Mouse (Mus musculus): ENCODE measurements at regions not wholly inside any gene's neighbourhood (a gene's known extent, or its start where the extent isn't known, plus 50 kb on each side); places are given as distances from the start of the nearest gene placed in this dataset.
A peak's percentile ranks its signal among the peaks of the same experiment; 100 is the strongest.

- no peak overlapping the region for H3K9ac ChIP-seq (ENCODE audit: low read depth, low read length)
- 45% methylated on average over 3 of the region's 3 CpGs for WGBS
- H3K4me2 ChIP-seq (replicated peaks; ENCODE audit: low read depth), result no peak overlapping the region
- no peak overlapping the region for H3K4me3 ChIP-seq (ENCODE audit: low read depth, low read length)
- no peak overlapping the region for H3K27ac ChIP-seq (ENCODE audit: low read depth, low read length)
- H3K9me3 ChIP-seq (ENCODE audit: control insufficient read depth), result no peaks in the 10 kb centered on the region
- TF ChIP-seq CTCF (IDR thresholded peaks at IDR 0.05; ENCODE audit: low read depth), result no peak
- no peak for ATAC-seq
- H3K4me1 ChIP-seq (replicated peaks; ENCODE audit: control insufficient read depth, insufficient read depth, low read length), result no peaks in the 10 kb centered on the region
- no peaks in the 10 kb centered on the region for H3K27me3 ChIP-seq (replicated peaks; ENCODE audit: control insufficient read depth, insufficient read depth, low read length)
- no peaks in the 10 kb centered on the region for H3K36me3 ChIP-seq (ENCODE audit: control insufficient read depth, insufficient read depth)
Observed at GRCm38 (mm10) chr1:30517348-30517747, 356.4 kb downstream of the Phf3 start.

- ATAC-seq, result no peak
- Histone ChIP-seq H3K4me2 (replicated peaks; ENCODE audit: low read depth) (no peak overlapping the region), H3K9me3 (ENCODE audit: control insufficient read depth) (no peaks in the 10 kb centered on the region), H3K27ac (ENCODE audit: low read depth, low read length) (no peak overlapping the region), H3K36me3 (ENCODE audit: control insufficient read depth, insufficient read depth) (no peaks in the 10 kb centered on the region), H3K9ac (ENCODE audit: low read depth, low read length) (no peak overlapping the region), H3K27me3 (replicated peaks; ENCODE audit: control insufficient read depth, insufficient read depth, low read length) (no peaks in the 10 kb centered on the region), H3K4me1 (replicated peaks; ENCODE audit: control insufficient read depth, insufficient read depth, low read length) (no peaks in the 10 kb centered on the region), H3K4me3 (ENCODE audit: low read depth, low read length) (no peak overlapping the region)
- TF ChIP-seq CTCF (IDR thresholded peaks at IDR 0.05; ENCODE audit: low read depth), result no peak
- 90% methylated on average over 6 of the region's 6 CpGs for WGBS
Observed at GRCm38 (mm10) chr1:30515846-30516245, 357.9 kb downstream of the Phf3 start.

- Histone ChIP-seq H3K4me2 (replicated peaks; ENCODE audit: low read depth) (no peak overlapping the region), H3K9ac (ENCODE audit: low read depth, low read length) (no peak overlapping the region), H3K27me3 (replicated peaks; ENCODE audit: control insufficient read depth, insufficient read depth, low read length) (no peaks in the 10 kb centered on the region), H3K4me3 (ENCODE audit: low read depth, low read length) (no peak overlapping the region), H3K4me1 (replicated peaks; ENCODE audit: control insufficient read depth, insufficient read depth, low read length) (no peaks in the 10 kb centered on the region), H3K27ac (ENCODE audit: low read depth, low read length) (no peak overlapping the region), H3K36me3 (ENCODE audit: control insufficient read depth, insufficient read depth) (no peaks in the 10 kb centered on the region), H3K9me3 (ENCODE audit: control insufficient read depth) (no peaks in the 10 kb centered on the region)
- no peak for ATAC-seq
- TF ChIP-seq CTCF (IDR thresholded peaks at IDR 0.05; ENCODE audit: low read depth), result peak; percentile 64
- WGBS, result 14% methylated on average over 1 of the region's 1 CpGs
Observed at GRCm38 (mm10) chr1:30503224-30503623, 370.5 kb downstream of the Phf3 start.

GRCm38 (mm10) chr1:30460295-30460958 is 413.3 kb downstream of the Phf3 start:
- no peaks in the 10 kb centered on the region for H3K9me3 ChIP-seq (ENCODE audit: control insufficient read depth)
- no peak for TF ChIP-seq CTCF (IDR thresholded peaks at IDR 0.05; ENCODE audit: low read depth)
- ATAC-seq, result no peak
- H3K4me1 ChIP-seq (replicated peaks; ENCODE audit: control insufficient read depth, insufficient read depth, low read length), result no peaks in the 10 kb centered on the region
- H3K4me3 ChIP-seq (ENCODE audit: low read depth, low read length), result no peak overlapping the region
- H3K9ac ChIP-seq (ENCODE audit: low read depth, low read length), result no peak overlapping the region
- H3K27ac ChIP-seq (ENCODE audit: low read depth, low read length), result no peak overlapping the region
- H3K36me3 ChIP-seq (ENCODE audit: control insufficient read depth, insufficient read depth), result no peaks in the 10 kb centered on the region
- H3K4me2 ChIP-seq (replicated peaks; ENCODE audit: low read depth), result no peak overlapping the region
- H3K27me3 ChIP-seq (replicated peaks; ENCODE audit: control insufficient read depth, insufficient read depth, low read length), result no peaks in the 10 kb centered on the region
- 86% methylated on average over 4 of the region's 4 CpGs for WGBS

GRCm38 (mm10) chr1:30437964-30438363 is 435.8 kb downstream of the Phf3 start:
- Histone ChIP-seq H3K4me2 (replicated peaks; ENCODE audit: low read depth) (no peak overlapping the region), H3K27ac (ENCODE audit: low read depth, low read length) (no peak overlapping the region), H3K9me3 (ENCODE audit: control insufficient read depth) (no peaks in the 10 kb centered on the region), H3K9ac (ENCODE audit: low read depth, low read length) (no peak overlapping the region), H3K4me1 (replicated peaks; ENCODE audit: control insufficient read depth, insufficient read depth, low read length) (no peaks in the 10 kb centered on the region), H3K27me3 (replicated peaks; ENCODE audit: control insufficient read depth, insufficient read depth, low read length) (no peaks in the 10 kb centered on the region), H3K4me3 (ENCODE audit: low read depth, low read length) (no peak overlapping the region), H3K36me3 (ENCODE audit: control insufficient read depth, insufficient read depth) (no peaks in the 10 kb centered on the region)
- ATAC-seq, result no peak
- TF ChIP-seq CTCF (IDR thresholded peaks at IDR 0.05; ENCODE audit: low read depth), result no peak
- WGBS, result 56% methylated on average over 1 of the region's 1 CpGs

GRCm38 (mm10) chr1:30416582-30416981 is 457.1 kb downstream of the Phf3 start:
- H3K36me3 ChIP-seq (ENCODE audit: control insufficient read depth, insufficient read depth), result no peaks in the 10 kb centered on the region
- H3K27ac ChIP-seq (ENCODE audit: low read depth, low read length), result no peak overlapping the region
- no peaks in the 10 kb centered on the region for H3K4me1 ChIP-seq (replicated peaks; ENCODE audit: control insufficient read depth, insufficient read depth, low read length)
- H3K4me2 ChIP-seq (replicated peaks; ENCODE audit: low read depth), result no peak overlapping the region
- no peaks in the 10 kb centered on the region for H3K27me3 ChIP-seq (replicated peaks; ENCODE audit: control insufficient read depth, insufficient read depth, low read length)
- H3K9ac ChIP-seq (ENCODE audit: low read depth, low read length), result no peak overlapping the region
- no peak overlapping the region for H3K4me3 ChIP-seq (ENCODE audit: low read depth, low read length)
- no peaks in the 10 kb centered on the region for H3K9me3 ChIP-seq (ENCODE audit: control insufficient read depth)
- ATAC-seq, result no peak
- no peak for TF ChIP-seq CTCF (IDR thresholded peaks at IDR 0.05; ENCODE audit: low read depth)
